Mouse (Mus musculus) lung, adult 2 months (tissue): Measurements from ENCODE around the gene Baz1a. TPM values are rescaled to one million over a fixed set of nuclear protein-coding genes. Genes with fewer than 3 reads are reported as not detected.
"Not testable (repeated sequence)": the region's sequence is repeated elsewhere in the genome, so short reads cannot be mapped to it uniquely, and the experiment has no call there.

Source experiments
- DNase-seq: peaks from one replicate; pipeline ENCODE4 v3.0.0; 2022
- H3K4me1 ChIP-seq: fragments of 200-500 bp; 2 replicates; pipeline ENCODE4 v1.6.1; 2011; ENCODE audit warnings: low read length; ENCODE audit not compliant: control insufficient read depth, insufficient read depth
- H3K4me3 ChIP-seq: fragments of 200-500 bp; replicated peaks from 2 replicates; pipeline ENCODE3; 2011; ENCODE audit warnings: low read depth, mild to moderate bottlenecking, control low read depth, low read length; ENCODE audit errors: extremely low read depth
- CTCF ChIP-seq: fragments of 200-500 bp; IDR thresholded peaks from 2 replicates; pipeline ENCODE4 v1.5.1; 2011; ENCODE audit warnings: mild to moderate bottlenecking, low read length, control low read depth; ENCODE audit not compliant: insufficient read depth
- POLR2A ChIP-seq: fragments of 200-500 bp; IDR thresholded peaks from 2 replicates; pipeline ENCODE4 v1.6.1; 2011; ENCODE audit warnings: low read depth, mild to moderate bottlenecking, control low read depth, low read length, borderline replicate concordance; ENCODE audit errors: extremely low read depth
- WGBS: fragments of 180-500 bp; shearing (Covaris S2); methylation state at CpG from one replicate; pipeline ENCODE4 v1.1.7; 2018; 5-methylcytosine and 5-hydroxymethylcytosine counted together
- polyA plus RNA-seq: library from polyadenylated mRNA; depleted of rRNA; stranded (reverse); fragments of >200 nt; gene quantifications from 2 replicates; pipeline ENCODE4 v1.2.3, GENCODE M21; 2012

Baz1a gene
- polyA plus RNA-seq, 1 experiment: 5.5 TPM

DNA sequence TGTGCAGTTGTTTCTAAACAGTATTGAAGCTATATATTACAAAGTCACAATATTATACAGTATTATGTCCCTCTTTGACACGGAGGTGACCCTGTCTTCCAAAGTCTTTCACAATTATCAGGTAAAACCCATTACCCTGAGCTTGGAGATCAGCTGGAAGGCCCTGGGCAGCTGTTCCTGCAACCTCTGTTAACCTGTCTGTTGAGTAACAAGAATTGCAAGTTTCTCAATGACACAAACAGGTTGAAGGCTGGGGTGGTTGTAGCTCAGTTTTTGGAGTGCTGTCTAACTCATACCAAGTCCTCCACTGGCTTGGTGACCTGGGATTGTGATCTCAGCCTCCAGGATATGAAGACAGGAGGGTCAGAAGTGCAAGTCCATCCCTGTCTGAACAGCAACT, 1.1 kb downstream of the Baz1a start:
- no peak for DNase-seq
- Histone ChIP-seq H3K4me1 (no peaks in the 10 kb centered on the region), H3K4me3 (no peak overlapping the region)
- 78% methylated on average over 1 of the region's 1 CpGs for WGBS
- TF ChIP-seq POLR2A (no peak), CTCF (no peak)

DNA sequence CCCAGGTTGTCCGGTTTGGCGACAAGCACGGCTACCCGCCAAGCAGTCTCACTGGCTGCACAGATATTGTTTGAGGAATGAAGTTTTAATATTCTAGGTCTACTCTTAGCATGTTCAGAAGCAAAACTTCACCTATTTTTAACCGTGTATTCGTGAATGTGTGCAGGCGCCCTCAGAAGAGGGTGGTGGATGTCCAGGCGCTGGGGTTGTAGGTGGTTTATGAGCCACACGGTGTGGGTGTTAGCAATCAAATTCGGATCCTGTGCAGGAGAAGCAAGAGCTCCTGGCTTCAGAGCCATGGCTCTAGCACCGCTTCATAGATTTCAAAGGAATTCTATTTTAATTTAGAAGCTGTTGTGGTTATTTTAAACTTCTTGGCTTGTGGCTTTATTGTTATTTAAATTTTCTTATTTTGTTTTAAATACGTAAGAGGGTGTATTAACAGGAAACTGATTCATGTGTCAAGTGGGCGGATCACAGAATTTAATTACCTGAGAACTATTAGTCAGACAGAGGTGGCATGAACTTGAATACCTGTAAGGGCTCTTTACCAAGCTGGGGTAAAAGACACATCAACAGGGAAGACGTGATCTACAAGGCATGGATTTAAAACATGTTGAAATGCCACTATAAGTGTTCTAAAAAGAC, 6.7 kb downstream of the Baz1a start:
- no peak overlapping the region for H3K4me3 ChIP-seq
- WGBS: 83% methylated on average over 14 of the region's 14 CpGs
- no peak for DNase-seq
- H3K4me1 ChIP-seq: no peaks in the 10 kb centered on the region
- TF ChIP-seq CTCF (no peak), POLR2A (no peak)

DNA sequence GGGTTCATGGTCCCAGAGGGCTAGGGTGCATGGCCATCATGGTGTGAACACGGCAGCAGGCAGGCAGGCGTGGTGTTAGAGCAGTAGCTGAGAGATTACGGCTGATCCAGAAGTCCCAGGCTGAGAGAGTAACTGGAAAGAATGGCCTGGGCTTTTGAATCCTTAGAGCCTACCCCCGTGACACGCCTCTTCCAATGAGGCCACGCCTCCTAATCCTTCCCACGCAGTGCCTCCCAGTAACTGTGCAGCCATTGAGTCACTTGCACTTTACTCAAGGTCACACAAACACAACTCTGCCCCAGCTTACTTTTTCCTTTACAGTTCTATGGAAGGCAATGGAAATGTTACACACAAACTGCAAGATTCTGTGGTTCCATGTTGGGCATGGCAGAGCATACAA, 8.1 kb downstream of the Baz1a start:
- TF ChIP-seq CTCF (no peak), POLR2A (no peak)
- WGBS: 96% methylated on average over 7 of the region's 7 CpGs
- no peak for DNase-seq

DNA sequence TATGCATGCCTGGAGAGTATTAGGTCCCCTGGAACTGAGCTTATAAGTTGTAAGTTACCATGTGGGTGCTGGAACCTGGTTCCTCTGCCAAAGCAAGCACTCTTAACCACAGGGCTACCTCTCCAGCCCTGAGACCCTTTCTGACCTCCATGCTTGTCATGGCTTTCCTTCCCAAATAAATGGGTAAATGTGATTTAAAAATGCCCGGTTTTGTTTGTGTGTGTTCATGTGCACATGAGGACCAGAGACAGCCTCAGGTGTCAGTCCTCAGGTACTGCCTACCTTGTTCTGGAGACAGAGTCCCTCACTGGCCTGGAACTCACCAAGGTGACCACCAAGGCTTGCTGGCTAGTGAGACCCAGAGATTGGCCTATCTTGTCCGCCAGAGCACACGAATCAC, 9.8 kb downstream of the Baz1a start:
- Histone ChIP-seq H3K4me1 (no peaks in the 10 kb centered on the region), H3K4me3 (no peak overlapping the region)
- TF ChIP-seq POLR2A (no peak), CTCF (no peak)
- WGBS: 87% methylated on average over 3 of the region's 3 CpGs
- no peak for DNase-seq

More for the DNA sequence above, 8.1 kb downstream of the Baz1a start:
- Histone ChIP-seq H3K4me3 (no peak overlapping the region), H3K4me1 (no peaks in the 10 kb centered on the region)

DNA sequence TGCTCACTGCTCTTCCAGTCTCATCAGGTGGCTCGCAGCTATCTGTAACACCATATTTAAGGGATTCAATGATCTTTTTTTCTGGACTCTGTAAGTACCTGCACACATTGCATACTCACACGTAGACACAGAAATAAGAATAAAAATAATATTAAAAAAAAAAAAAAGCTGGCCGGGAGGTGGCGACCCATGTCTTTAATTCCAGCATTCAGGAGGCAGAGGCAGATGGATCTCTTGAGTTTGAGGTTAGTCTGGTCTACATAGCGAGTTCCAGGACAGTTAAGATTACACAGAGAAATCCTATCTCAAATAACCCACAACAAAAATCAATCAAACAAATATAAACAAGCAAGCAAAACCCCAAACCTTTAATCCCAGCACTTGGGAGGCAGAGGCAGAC, 10.3 kb downstream of the Baz1a start:
- no peak for DNase-seq
- 88% methylated on average over 5 of the region's 5 CpGs for WGBS
- Histone ChIP-seq H3K4me3 (no peak overlapping the region), H3K4me1 (no peaks in the 10 kb centered on the region)
- TF ChIP-seq CTCF: no peak
- TF ChIP-seq POLR2A: no peak

DNA sequence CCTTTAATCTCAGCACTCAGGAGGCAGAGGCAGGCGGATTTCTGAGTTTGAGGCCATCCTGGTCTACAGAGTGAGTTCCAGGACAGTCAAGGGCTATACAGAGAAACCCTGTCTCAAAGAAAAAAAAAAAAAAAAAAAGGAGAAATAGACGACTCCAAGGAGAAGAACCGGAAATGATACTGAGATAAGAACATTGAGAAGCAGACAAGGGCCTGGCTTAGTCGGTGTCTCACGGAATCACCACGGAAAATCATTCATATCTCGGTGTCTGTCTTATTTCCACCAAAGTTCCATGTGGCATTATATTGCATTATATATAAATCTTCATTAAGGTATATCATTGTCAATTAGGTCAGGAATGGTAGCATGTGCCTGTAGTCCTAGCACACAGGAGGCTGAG, 11.6 kb downstream of the Baz1a start:
- DNase-seq, H3K4me3 ChIP-seq, H3K4me1 ChIP-seq: not testable (repeated sequence)
- WGBS: 74% methylated on average over 7 of the region's 7 CpGs

DNA sequence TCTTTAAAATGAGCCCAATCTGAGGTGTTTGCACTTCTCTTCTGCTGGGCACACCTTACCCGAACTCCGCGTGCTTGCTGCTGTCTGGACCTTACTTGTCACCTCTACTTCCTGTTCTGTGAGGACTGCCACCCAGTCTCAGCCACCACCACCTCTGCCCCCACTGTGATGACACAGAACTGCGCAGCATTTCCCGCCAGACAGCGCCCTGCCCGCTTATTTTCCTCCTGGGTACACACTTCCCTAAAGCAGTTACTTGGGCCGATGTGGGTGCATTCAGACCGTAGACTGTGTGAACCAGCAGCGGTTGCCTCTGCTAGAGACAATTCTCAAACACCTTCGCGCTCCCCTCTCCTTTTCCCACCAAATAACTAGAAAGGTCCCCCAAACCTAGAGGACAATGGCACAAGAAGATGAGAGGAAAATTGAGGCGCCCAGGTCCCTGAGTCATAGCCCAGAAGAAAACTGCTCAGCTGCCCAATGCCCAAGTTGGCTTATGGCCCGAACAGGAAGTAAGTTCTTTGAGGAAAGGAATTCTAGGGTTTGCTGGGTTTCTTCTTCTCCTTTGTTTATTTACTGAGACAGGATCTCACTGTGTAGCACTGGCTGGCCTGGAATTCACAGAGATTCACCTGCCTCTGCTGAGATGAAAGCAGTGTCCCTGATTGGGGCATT, 15.0 kb downstream of the Baz1a start:
- Histone ChIP-seq H3K4me3 (no peak overlapping the region), H3K4me1 (no peaks in the 10 kb centered on the region)
- TF ChIP-seq CTCF: no peak
- TF ChIP-seq POLR2A: no peak
- peak; percentile 32 for DNase-seq
- WGBS: 58% methylated on average over 14 of the region's 14 CpGs

GRCm38 (mm10) chr12:54998411-54998810, 15.7 kb downstream of the Baz1a start:
- TF ChIP-seq POLR2A (no peak), CTCF (no peak)
- H3K4me3 ChIP-seq: no peak overlapping the region
- no peaks in the 10 kb centered on the region for H3K4me1 ChIP-seq
- DNase-seq: no peak
- WGBS: 75% methylated on average over 5 of the region's 5 CpGs

- Histone ChIP-seq H3K4me3 (no peak overlapping the region), H3K4me1 (no peaks in the 10 kb centered on the region; the same call in 1 of the 2 replicates)
- no peak for DNase-seq
- no peak for TF ChIP-seq POLR2A
- no peak for TF ChIP-seq CTCF
- WGBS: 82% methylated on average over 6 of the region's 6 CpGs
Measured at GRCm38 (mm10) chr12:54996979-54997474, 17.1 kb downstream of the Baz1a start.

- no peak for TF ChIP-seq CTCF
- TF ChIP-seq POLR2A: no peak
- no peaks in the 10 kb centered on the region; the same call in 1 of the 2 replicates for H3K4me1 ChIP-seq
- H3K4me3 ChIP-seq: no peak overlapping the region
- DNase-seq: no peak
- 57% methylated on average over 3 of the region's 3 CpGs for WGBS
Measured at GRCm38 (mm10) chr12:54995965-54996364, 18.2 kb downstream of the Baz1a start.

DNA sequence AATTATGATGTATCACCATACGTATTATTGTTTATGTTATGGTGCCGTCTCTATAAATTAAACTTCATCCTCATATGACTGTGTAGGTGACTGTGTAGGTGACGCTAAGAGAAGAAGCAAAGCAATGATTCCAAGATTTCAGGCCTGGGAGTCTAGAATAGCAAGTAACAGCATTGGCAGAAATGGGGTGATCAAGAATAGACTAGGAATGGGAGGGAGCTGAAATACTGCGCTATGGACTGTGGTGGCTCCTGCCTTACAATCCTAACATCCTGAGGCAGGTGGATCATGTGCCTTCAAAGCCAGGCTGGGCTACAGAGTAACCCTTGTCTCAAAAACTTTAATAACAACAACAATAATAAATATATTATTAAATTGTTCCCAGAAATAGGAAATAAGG, 19.7 kb downstream of the Baz1a start:
- TF ChIP-seq CTCF: no peak
- TF ChIP-seq POLR2A: no peak
- 77% methylated on average over 4 of the region's 4 CpGs for WGBS

More for the DNA sequence above, 19.7 kb downstream of the Baz1a start:
- Histone ChIP-seq H3K4me3 (no peak overlapping the region), H3K4me1 (no peaks in the 10 kb centered on the region; the same call in 1 of the 2 replicates)
- DNase-seq: no peak
